Mouse (Mus musculus) forebrain, embryonic 11.5 days (tissue): ENCODE data around the gene Apool. TPM values are rescaled to one million over a fixed set of nuclear protein-coding genes. Genes with fewer than 3 reads are reported as not detected.
A peak's percentile ranks its signal among the peaks of the same experiment; 100 is the strongest.
"Not testable (repeated sequence)": the region's sequence is repeated elsewhere in the genome, so short reads cannot be mapped to it uniquely, and the experiment has no call there.

ENCODE experiments used
- ATAC-seq: fragments of 200-750 bp; cut with Nextera tagmentation; replicated peaks from 2 replicates; pipeline ENCODE4 v1.8.0; 2017; ENCODE audit warnings: moderate TSS enrichment; ENCODE audit not compliant: low FRiP score
- DNase-seq: peaks from one replicate; pipeline ENCODE4 v3.0.0-alpha.2; 2017; ENCODE audit warnings: low spot score
- H3K27ac ChIP-seq: fragments of 300-500 bp; sonication (generic); 2 replicates; pipeline ENCODE4 v1.5.1; 2014; ENCODE audit warnings: low read depth, low read length
- H3K27me3 ChIP-seq: fragments of 300-500 bp; sonication (generic); 2 replicates; pipeline ENCODE4 v1.6.1; 2014; ENCODE audit warnings: mild to moderate bottlenecking, low read length, mixed read lengths; ENCODE audit not compliant: control insufficient read depth, insufficient read depth
- H3K36me3 ChIP-seq: fragments of 300-500 bp; sonication (generic); 2 replicates; pipeline ENCODE4 v1.6.1; 2014; ENCODE audit warnings: mild to moderate bottlenecking, low read length, moderate library complexity, mixed read lengths; ENCODE audit not compliant: control insufficient read depth, insufficient read depth
- H3K4me1 ChIP-seq: fragments of 300-500 bp; sonication (generic); replicated peaks from 2 replicates; pipeline ENCODE4 v1.6.1; 2014; ENCODE audit warnings: low read length, mixed read lengths; ENCODE audit not compliant: control insufficient read depth, insufficient read depth
- H3K4me2 ChIP-seq: fragments of 300-500 bp; sonication (generic); 2 replicates; pipeline ENCODE4 v1.6.1; 2014; ENCODE audit warnings: low read depth, mild to moderate bottlenecking, low read length, moderate library complexity, mixed read lengths; ENCODE audit not compliant: severe bottlenecking
- H3K4me3 ChIP-seq: fragments of 300-500 bp; sonication (generic); 2 replicates; pipeline ENCODE4 v1.5.1; 2014; ENCODE audit warnings: low read depth, low read length
- H3K9ac ChIP-seq: fragments of 300-500 bp; sonication (generic); 2 replicates; pipeline ENCODE4 v1.6.1; 2014; ENCODE audit warnings: low read length
- H3K9me3 ChIP-seq: fragments of 300-500 bp; sonication (generic); 2 replicates; pipeline ENCODE4 v1.6.1; 2016; ENCODE audit warnings: low read length, mixed read lengths; ENCODE audit not compliant: control insufficient read depth
- WGBS: fragments of 180-500 bp; shearing (Covaris S2); extraction: QIAGEN DNeasy Blood & Tissue Kit; methylation state at CpG from one replicate; pipeline ENCODE4 v1.1.7; 2014; 5-methylcytosine and 5-hydroxymethylcytosine counted together
- polyA plus RNA-seq: library from polyadenylated mRNA; unstranded; fragments of >200 nt; fragmentation: Nextera tagmentation; extraction: Ambion mirVana; gene quantifications from 2 replicates; pipeline ENCODE4 v1.2.1, GENCODE M21; 2014

Gene Apool
- polyA plus RNA-seq, 1 experiment from 2014 or later: 62.6 TPM

DNA sequence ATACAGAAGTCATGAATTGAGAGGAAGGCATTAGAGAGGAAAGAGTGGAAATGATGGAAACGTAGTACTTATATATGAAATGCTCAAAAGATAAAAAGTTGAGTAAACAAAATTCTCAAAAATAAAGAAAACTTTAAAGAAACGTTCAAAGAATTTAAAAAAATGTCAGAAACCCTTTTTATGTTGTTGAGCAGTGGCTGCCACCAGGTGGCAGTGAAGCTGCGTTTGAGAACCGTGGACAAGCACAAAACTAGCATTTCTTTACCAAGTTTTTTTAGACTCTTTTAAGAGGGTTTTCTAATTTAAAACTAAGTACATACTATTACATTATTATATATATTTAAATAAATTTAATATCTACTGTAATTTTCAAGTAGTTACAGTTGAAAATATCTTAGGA, 57.3 kb downstream of the Apool start:
- Histone ChIP-seq H3K4me2 (no peak overlapping the region), H3K9me3 (peaks cover 4% of the 10 kb centered on the region), H3K27me3 (no peaks in the 10 kb centered on the region), H3K4me1 (no peaks in the 10 kb centered on the region), H3K4me3 (no peak overlapping the region), H3K36me3 (no peaks in the 10 kb centered on the region; the same call in 1 of the 2 replicates), H3K27ac (no peak overlapping the region), H3K9ac (no peak overlapping the region)
- WGBS: 46% methylated on average over 4 of the region's 4 CpGs
- ATAC-seq (no peak), DNase-seq (no peak)

DNA sequence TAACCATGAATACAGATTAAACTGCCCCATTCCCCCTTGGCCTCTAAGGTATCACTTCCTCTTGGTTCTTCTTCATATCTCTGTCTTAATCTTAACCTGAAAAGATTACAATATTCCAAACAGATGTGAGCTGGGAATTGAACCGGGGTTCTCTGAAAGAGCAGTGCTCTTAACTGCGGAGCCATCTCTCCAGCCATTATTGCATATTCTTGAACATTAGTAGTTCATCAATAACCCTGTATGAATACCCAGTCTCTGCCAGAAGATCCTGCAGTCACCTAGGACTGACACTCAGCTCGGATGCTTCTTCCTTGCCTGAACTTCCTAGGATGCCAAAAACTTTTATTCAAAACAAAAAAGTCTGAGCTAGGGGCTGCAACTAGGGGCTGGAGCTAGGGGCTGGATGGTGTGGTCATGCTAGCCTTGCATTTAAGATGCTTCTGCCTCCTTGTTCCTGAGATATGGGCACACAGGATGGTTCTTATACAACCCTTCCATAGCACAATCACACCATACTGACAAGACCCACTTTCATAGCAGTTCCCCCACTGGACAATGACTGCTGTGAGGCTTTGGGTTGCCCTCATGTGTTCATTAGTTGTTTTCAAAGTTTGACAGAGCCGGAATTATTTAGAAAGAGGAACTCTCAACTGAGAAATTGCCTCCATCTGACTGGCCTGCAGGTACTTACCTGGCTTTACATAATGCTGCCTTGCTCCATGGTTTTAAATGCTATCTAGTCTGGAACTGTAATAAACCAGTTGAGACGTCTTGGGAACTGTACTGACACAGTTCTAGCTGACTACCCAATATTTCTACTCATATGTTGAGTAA, 59.7 kb downstream of the Apool start:
- H3K9me3 ChIP-seq, H3K4me2 ChIP-seq, H3K9ac ChIP-seq, H3K27me3 ChIP-seq, H3K36me3 ChIP-seq, H3K27ac ChIP-seq, H3K4me3 ChIP-seq, H3K4me1 ChIP-seq: not testable (repeated sequence)
- DNase-seq: peak; percentile 69
- ATAC-seq: peak; percentile 100
- 87% methylated on average over 5 of the region's 5 CpGs for WGBS

- DNase-seq (no peak), ATAC-seq (no peak)
- Histone ChIP-seq H3K4me3 (no peak within 1 kb of the TSS), H3K27me3 (no peaks in the 10 kb centered on the region), H3K9me3 (no peaks in the 10 kb centered on the region), H3K4me1 (no peaks in the 10 kb centered on the region), H3K9ac (no peak within 1 kb of the TSS), H3K36me3 (no peaks in the 10 kb centered on the region), H3K27ac (no peak within 1 kb of the TSS), H3K4me2 (no peak within 1 kb of the TSS)
- WGBS: 96% methylated on average over 3 of the region's 3 CpGs
Observed at GRCm38 (mm10) chrX:112406679-112407078, 95.5 kb downstream of the Apool start, which contains the start of gene Satl1. Satl1 (minus strand) TSS chrX:112406779.

- no peaks in the 10 kb centered on the region for H3K27me3 ChIP-seq
- 80% methylated on average over 2 of the region's 2 CpGs for WGBS
- H3K4me2 ChIP-seq: no peak overlapping the region
- no peaks in the 10 kb centered on the region for H3K9me3 ChIP-seq
- no peak overlapping the region for H3K4me3 ChIP-seq
- H3K4me1 ChIP-seq: no peaks in the 10 kb centered on the region
- ATAC-seq (no peak), DNase-seq (no peak)
- no peaks in the 10 kb centered on the region for H3K36me3 ChIP-seq
- H3K27ac ChIP-seq: no peak overlapping the region
- no peak overlapping the region for H3K9ac ChIP-seq
Observed at GRCm38 (mm10) chrX:112412309-112412708, 101.2 kb downstream of the Apool start.

Other genes starting within 250 kb of the Apool start
- 0.19 and 0.28 TPM in 2 replicates for gene 4933403O08Rik, start 72.3 kb upstream of the Apool start, polyA plus RNA-seq
- gene Satl1, start 95.4 kb downstream of the Apool start, polyA plus RNA-seq: not detected in 2 replicates
- not detected in 2 replicates for gene 2010106E10Rik, start 183.9 kb downstream of the Apool start, polyA plus RNA-seq